Mouse (Mus musculus) liver, embryonic 16.5 days (tissue): ENCODE results near the gene Tas2r135. TPM values are rescaled to one million over a fixed set of nuclear protein-coding genes. Genes with fewer than 3 reads are reported as not detected.

Experiments
- ATAC-seq: fragments of 200-750 bp; cut with Nextera tagmentation; 2 replicates; pipeline ENCODE4 v1.8.0; 2017; ENCODE audit warnings: low read depth, mild to moderate bottlenecking, moderate number of reproducible peaks, moderate library complexity
- H3K27ac ChIP-seq: fragments of 300-500 bp; sonication (generic); 2 replicates; pipeline ENCODE4 v1.5.1; 2014; ENCODE audit warnings: mild to moderate bottlenecking, low read length
- H3K27me3 ChIP-seq: fragments of 300-500 bp; sonication (generic); 2 replicates; pipeline ENCODE4 v1.6.1; 2014; ENCODE audit warnings: low read depth, low read length, mixed read lengths; ENCODE audit not compliant: control insufficient read depth, insufficient read depth
- H3K36me3 ChIP-seq: fragments of 300-500 bp; sonication (generic); 2 replicates; pipeline ENCODE4 v1.6.1; 2014; ENCODE audit warnings: mild to moderate bottlenecking; ENCODE audit not compliant: control insufficient read depth, insufficient read depth
- H3K4me1 ChIP-seq: fragments of 300-500 bp; sonication (generic); 2 replicates; pipeline ENCODE4 v1.6.1; 2014; ENCODE audit warnings: low read depth, low read length, mixed read lengths; ENCODE audit not compliant: control insufficient read depth
- H3K4me2 ChIP-seq: fragments of 300-500 bp; sonication (generic); 2 replicates; pipeline ENCODE4 v1.6.1; 2014; ENCODE audit warnings: low read depth, low read length, mixed read lengths
- H3K4me3 ChIP-seq: fragments of 300-500 bp; sonication (generic); 2 replicates; pipeline ENCODE4 v1.5.1; 2014; ENCODE audit warnings: low read depth, mild to moderate bottlenecking, low read length
- H3K9ac ChIP-seq: fragments of 300-500 bp; sonication (generic); 2 replicates; pipeline ENCODE4 v1.6.1; 2014; ENCODE audit warnings: low read depth, low read length
- H3K9me3 ChIP-seq: fragments of 300-500 bp; sonication (generic); replicated peaks from 2 replicates; pipeline ENCODE4 v1.6.1; 2016; ENCODE audit warnings: low read length; ENCODE audit not compliant: control insufficient read depth
- WGBS: fragments of 180-500 bp; shearing (Covaris S2); extraction: QIAGEN DNeasy Blood & Tissue Kit; methylation state at CpG from one replicate; pipeline ENCODE4 v1.1.7; 2014; ENCODE audit not compliant: insufficient replicate concordance; 5-methylcytosine and 5-hydroxymethylcytosine counted together
- polyA plus RNA-seq: library from polyadenylated mRNA; unstranded; fragments of >200 nt; fragmentation: Nextera tagmentation; extraction: Ambion mirVana; gene quantifications from 2 replicates; pipeline ENCODE4 v1.2.1, GENCODE M21; 2015

Gene Tas2r135
- not detected in 2 replicates for polyA plus RNA-seq

- 48% methylated on average over 2 of the region's 2 CpGs for WGBS
- Histone ChIP-seq H3K27me3 (no peaks in the 10 kb centered on the region), H3K4me3 (no peak within 1 kb of the TSS), H3K9ac (no peak within 1 kb of the TSS), H3K4me1 (no peaks in the 10 kb centered on the region), H3K9me3 (no peaks in the 10 kb centered on the region), H3K36me3 (no peaks in the 10 kb centered on the region), H3K4me2 (no peak within 1 kb of the TSS), H3K27ac (no peak within 1 kb of the TSS)
- no peak for ATAC-seq
Observed at GRCm38 (mm10) chr6:42405134-42405533, at the start of gene Tas2r135. Gene Tas2r135 (plus strand): TSS chr6:42405434.

- 72% methylated on average over 13 of the region's 13 CpGs for WGBS
- Histone ChIP-seq H3K4me2 (no peak overlapping the region), H3K4me3 (no peak overlapping the region), H3K27ac (no peak overlapping the region), H3K4me1 (peaks cover 24% of the 10 kb centered on the region), H3K9ac (no peak overlapping the region), H3K36me3 (peaks cover 19% of the 10 kb centered on the region), H3K27me3 (no peaks in the 10 kb centered on the region), H3K9me3 (no peaks in the 10 kb centered on the region)
- ATAC-seq: no peak
Observed at GRCm38 (mm10) chr6:42355794-42356600, 49.2 kb upstream of the Tas2r135 start.

- no peak overlapping the region for H3K27ac ChIP-seq
Observed at GRCm38 (mm10) chr6:42356913-42357312, 48.3 kb upstream of the Tas2r135 start.

GRCm38 (mm10) chr6:42357901-42358300, 47.3 kb upstream of the Tas2r135 start:
- Histone ChIP-seq H3K27me3 (no peaks in the 10 kb centered on the region), H3K4me3 (no peak overlapping the region), H3K27ac (no peak overlapping the region), H3K9me3 (no peaks in the 10 kb centered on the region), H3K9ac (no peak overlapping the region), H3K4me2 (no peak overlapping the region), H3K4me1 (peaks cover 11% of the 10 kb centered on the region), H3K36me3 (peaks cover 19% of the 10 kb centered on the region)
- ATAC-seq: no peak
- 71% methylated on average over 6 of the region's 6 CpGs for WGBS

More at GRCm38 (mm10) chr6:42356913-42357312, 48.3 kb upstream of the Tas2r135 start:
- H3K4me3 ChIP-seq: no peak overlapping the region
- H3K4me1 ChIP-seq: peaks cover 15% of the 10 kb centered on the region
- no peaks in the 10 kb centered on the region for H3K27me3 ChIP-seq
- 69% methylated on average over 5 of the region's 5 CpGs for WGBS
- no peak overlapping the region for H3K4me2 ChIP-seq
- H3K9me3 ChIP-seq: no peaks in the 10 kb centered on the region
- H3K9ac ChIP-seq: no peak overlapping the region
- H3K36me3 ChIP-seq: peaks cover 19% of the 10 kb centered on the region
- ATAC-seq: no peak

DNA sequence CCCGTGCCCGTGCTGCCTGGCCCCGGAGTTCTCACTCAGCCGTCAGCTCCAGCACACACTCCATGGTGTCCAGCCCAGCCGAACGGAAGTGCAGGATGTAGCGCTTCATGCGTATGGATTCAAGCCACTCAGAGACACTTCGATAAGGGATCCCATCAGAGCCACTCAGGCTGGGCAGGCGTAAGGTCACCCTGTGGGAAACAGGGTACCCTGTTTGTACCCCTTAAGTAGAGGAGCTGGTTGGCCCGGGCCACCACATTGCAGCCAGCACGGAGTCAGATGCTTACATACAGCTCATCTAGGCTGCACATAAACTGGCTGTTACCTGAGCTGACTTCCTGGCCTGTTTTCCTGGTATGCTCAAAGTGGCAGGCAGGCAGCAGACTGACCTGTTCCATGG, 46.3 kb upstream of the Tas2r135 start:
- Histone ChIP-seq H3K36me3 (peaks cover 19% of the 10 kb centered on the region), H3K27ac (no peak overlapping the region), H3K4me3 (no peak overlapping the region), H3K4me1 (peaks cover 8% of the 10 kb centered on the region), H3K9ac (no peak overlapping the region), H3K9me3 (no peaks in the 10 kb centered on the region), H3K4me2 (no peak overlapping the region), H3K27me3 (no peaks in the 10 kb centered on the region)
- WGBS: 72% methylated on average over 12 of the region's 12 CpGs
- ATAC-seq: no peak

DNA sequence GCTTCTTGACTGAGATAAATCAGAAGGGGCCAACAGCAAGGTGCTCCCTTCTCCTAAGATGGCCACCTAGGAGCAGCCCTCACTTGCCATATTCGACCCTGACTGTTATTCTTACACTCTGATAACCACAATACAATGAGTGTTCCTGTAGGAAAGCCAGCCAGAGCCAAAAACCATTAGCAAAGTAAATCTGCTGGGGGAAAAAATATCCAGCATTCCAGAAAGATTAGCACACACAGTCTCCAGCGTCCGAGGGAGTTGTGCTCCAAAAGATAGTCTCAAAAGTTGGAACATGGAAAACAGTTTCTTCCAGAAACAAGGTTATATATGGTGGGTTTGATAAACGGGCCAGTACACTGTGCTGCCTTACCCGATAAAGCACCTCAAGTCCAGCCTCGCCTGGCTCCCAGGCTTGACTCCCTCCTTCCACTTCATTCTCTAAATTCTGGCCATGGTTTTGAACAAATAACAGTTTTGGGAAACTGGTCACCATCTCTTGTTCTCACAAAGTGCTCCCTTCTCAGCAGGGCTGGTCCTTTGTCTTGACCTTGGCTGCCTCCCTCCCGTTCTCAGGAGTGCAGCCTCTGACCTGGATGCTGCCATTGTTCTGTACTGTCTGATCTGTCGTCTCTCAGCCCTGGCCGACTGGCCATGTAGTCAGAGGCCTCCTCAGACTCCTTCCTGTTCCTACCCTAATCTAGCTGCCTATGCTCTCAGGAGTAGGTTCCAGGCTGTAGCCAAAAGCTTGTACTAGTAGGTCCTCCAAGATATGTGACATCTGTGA, 45.7 kb upstream of the Tas2r135 start:
- no peak overlapping the region for H3K9ac ChIP-seq
- no peaks in the 10 kb centered on the region for H3K27me3 ChIP-seq
- H3K36me3 ChIP-seq: peaks cover 19% of the 10 kb centered on the region
- no peak overlapping the region for H3K27ac ChIP-seq
- ATAC-seq: no peak
- no peak overlapping the region for H3K4me2 ChIP-seq
- peaks cover 2% of the 10 kb centered on the region for H3K4me1 ChIP-seq
- H3K9me3 ChIP-seq: no peaks in the 10 kb centered on the region
- no peak overlapping the region for H3K4me3 ChIP-seq
- 56% methylated on average over 9 of the region's 9 CpGs for WGBS

- H3K4me1 ChIP-seq: no peaks in the 10 kb centered on the region
- H3K4me3 ChIP-seq: no peak overlapping the region
- WGBS: 69% methylated on average over 6 of the region's 6 CpGs
- peaks cover 19% of the 10 kb centered on the region for H3K36me3 ChIP-seq
- H3K27ac ChIP-seq: no peak overlapping the region
- no peak overlapping the region for H3K4me2 ChIP-seq
- ATAC-seq: no peak
- no peaks in the 10 kb centered on the region for H3K27me3 ChIP-seq
- no peaks in the 10 kb centered on the region for H3K9me3 ChIP-seq
- no peak overlapping the region for H3K9ac ChIP-seq
Observed at GRCm38 (mm10) chr6:42360231-42360840, 44.9 kb upstream of the Tas2r135 start.

GRCm38 (mm10) chr6:42361041-42361895, 44.0 kb upstream of the Tas2r135 start:
- ATAC-seq: no peak
- no peaks in the 10 kb centered on the region for H3K27me3 ChIP-seq
- no peaks in the 10 kb centered on the region for H3K4me1 ChIP-seq
- H3K9me3 ChIP-seq: no peaks in the 10 kb centered on the region
- no peak overlapping the region for H3K4me3 ChIP-seq
- H3K4me2 ChIP-seq: no peak overlapping the region
- no peak overlapping the region for H3K9ac ChIP-seq
- peaks cover 14% of the 10 kb centered on the region for H3K36me3 ChIP-seq
- WGBS: 68% methylated on average over 13 of the region's 13 CpGs
- no peak overlapping the region for H3K27ac ChIP-seq
